Mouse (Mus musculus) kidney, postnatal 0 days (tissue): ENCODE results near the gene Terf2. TPM values are rescaled to one million over a fixed set of nuclear protein-coding genes. Genes with fewer than 3 reads are reported as not detected.
"Not testable (repeated sequence)": the region's sequence is repeated elsewhere in the genome, so short reads cannot be mapped to it uniquely, and the experiment has no call there.

ENCODE experiments used
- ATAC-seq: fragments of 200-750 bp; cut with Nextera tagmentation; replicated peaks from 2 replicates; pipeline ENCODE4 v1.8.0; 2017; ENCODE audit warnings: low read depth, moderate number of reproducible peaks, moderate TSS enrichment, moderate library complexity; ENCODE audit not compliant: low FRiP score
- DNase-seq: peaks from one replicate; pipeline ENCODE4 v3.0.0-alpha.2; 2016; ENCODE audit warnings: low spot score
- H3K27ac ChIP-seq: fragments of 300-500 bp; sonication (generic); 2 replicates; pipeline ENCODE4 v1.5.1; 2014; ENCODE audit warnings: mild to moderate bottlenecking
- H3K27me3 ChIP-seq: fragments of 300-500 bp; sonication (generic); 2 replicates; pipeline ENCODE4 v1.6.1; 2014; ENCODE audit warnings: low read length, mixed read lengths; ENCODE audit not compliant: insufficient read depth
- H3K36me3 ChIP-seq: fragments of 300-500 bp; sonication (generic); 2 replicates; pipeline ENCODE4 v1.6.1; 2014; ENCODE audit warnings: low read length, mixed read lengths; ENCODE audit not compliant: insufficient read depth
- H3K4me1 ChIP-seq: fragments of 300-500 bp; sonication (generic); replicated peaks from 2 replicates; pipeline ENCODE4 v1.6.1; 2014; ENCODE audit warnings: antibody characterized with exemption, low read length, mixed read lengths; ENCODE audit not compliant: insufficient read depth
- H3K4me2 ChIP-seq: fragments of 300-500 bp; sonication (generic); 2 replicates; pipeline ENCODE4 v1.6.1; 2014; ENCODE audit warnings: mild to moderate bottlenecking, low read length, moderate library complexity, mixed read lengths
- H3K4me3 ChIP-seq: fragments of 300-500 bp; sonication (generic); replicated peaks from 2 replicates; pipeline ENCODE4 v1.5.1; 2014; ENCODE audit warnings: low read depth, low read length
- H3K9ac ChIP-seq: fragments of 300-500 bp; sonication (generic); 2 replicates; pipeline ENCODE4 v1.6.1; 2014; ENCODE audit warnings: low read depth, low read length
- H3K9me3 ChIP-seq: fragments of 300-500 bp; sonication (generic); replicated peaks from 2 replicates; pipeline ENCODE4 v1.6.1; 2016; ENCODE audit warnings: low read length, inconsistent platforms, mixed read lengths
- CTCF ChIP-seq: IDR thresholded peaks from 2 replicates; pipeline ENCODE4 v1.5.1; 2016; ENCODE audit warnings: antibody characterized with exemption, low read depth, mild to moderate bottlenecking, moderate library complexity
- WGBS: fragments of 180-500 bp; shearing (Covaris S2); extraction: QIAGEN DNeasy Blood & Tissue Kit; methylation state at CpG from one replicate; pipeline ENCODE4 v1.1.7; 2014; 5-methylcytosine and 5-hydroxymethylcytosine counted together
- polyA plus RNA-seq: library from polyadenylated mRNA; unstranded; fragments of >200 nt; fragmentation: Nextera tagmentation; extraction: Ambion mirVana; gene quantifications from 2 replicates; pipeline ENCODE4 v1.2.1, GENCODE M21; 2015

Terf2 gene
- polyA plus RNA-seq, 1 experiment from 2014 or later = 17.4 TPM

DNA sequence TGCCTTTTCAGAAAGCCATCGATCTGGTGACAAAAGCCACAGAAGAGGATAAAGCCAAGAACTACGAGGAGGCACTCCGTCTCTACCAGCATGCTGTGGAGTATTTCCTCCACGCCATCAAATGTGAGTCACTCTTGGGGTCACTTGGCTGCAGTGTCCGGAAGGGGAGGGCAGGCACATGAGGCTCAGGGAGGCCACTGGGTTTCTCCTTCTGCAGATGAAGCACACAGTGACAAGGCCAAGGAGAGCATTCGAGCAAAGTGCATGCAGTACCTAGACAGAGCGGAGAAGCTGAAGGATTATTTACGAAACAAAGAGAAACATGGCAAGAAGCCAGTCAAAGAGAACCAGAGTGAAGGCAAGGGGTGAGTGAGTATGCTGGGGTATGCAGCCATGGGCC lies 59.7 kb downstream of the Terf2 start:
- Histone ChIP-seq H3K9ac (no peak overlapping the region), H3K9me3 (no peaks in the 10 kb centered on the region), H3K4me3 (no peak overlapping the region), H3K4me1 (peaks cover 11% of the 10 kb centered on the region), H3K36me3 (peaks cover 23% of the 10 kb centered on the region), H3K4me2 (no peak overlapping the region), H3K27me3 (no peaks in the 10 kb centered on the region), H3K27ac (no peak overlapping the region)
- no peak for ATAC-seq
- no peak for TF ChIP-seq CTCF
- WGBS = 79% methylated on average over 8 of the region's 8 CpGs
- DNase-seq = no peak

GRCm38 (mm10) chr8:107035641-107036040 lies 60.7 kb downstream of the Terf2 start:
- H3K4me1 ChIP-seq = peaks cover 11% of the 10 kb centered on the region
- H3K27ac ChIP-seq = no peak overlapping the region
- H3K4me3 ChIP-seq = no peak overlapping the region
- TF ChIP-seq CTCF = no peak
- ATAC-seq (no peak), DNase-seq (no peak)
- H3K27me3 ChIP-seq = no peaks in the 10 kb centered on the region
- WGBS = 89% methylated on average over 3 of the region's 3 CpGs
- H3K36me3 ChIP-seq = peaks cover 22% of the 10 kb centered on the region
- H3K9ac ChIP-seq = no peak overlapping the region
- no peaks in the 10 kb centered on the region for H3K9me3 ChIP-seq
- no peak overlapping the region for H3K4me2 ChIP-seq

DNA sequence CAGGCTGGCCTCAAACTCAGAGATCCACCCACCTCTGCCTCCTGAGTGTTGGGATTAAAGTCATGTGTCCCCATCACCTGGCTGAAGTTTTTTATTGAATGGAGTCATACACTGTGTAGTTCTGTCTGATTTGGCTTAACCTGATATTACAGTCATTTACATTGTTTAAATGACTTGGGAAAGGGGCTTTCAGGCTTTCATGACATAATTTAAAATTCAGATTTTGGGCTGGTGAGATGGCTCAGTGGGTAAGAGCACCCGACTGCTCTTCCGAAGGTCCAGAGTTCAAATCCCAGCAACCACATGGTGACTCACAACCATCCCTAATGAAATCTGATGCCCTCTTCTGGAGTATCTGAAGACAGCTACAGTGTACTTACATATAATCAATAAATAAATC lies 62.7 kb downstream of the Terf2 start:
- H3K4me2 ChIP-seq, H3K36me3 ChIP-seq, H3K4me3 ChIP-seq, H3K9me3 ChIP-seq, DNase-seq, H3K9ac ChIP-seq, H3K27me3 ChIP-seq, ATAC-seq, H3K27ac ChIP-seq: not testable (repeated sequence)
- whole genome bisulfite sequencing = 89% methylated on average over 2 of the region's 2 CpGs
- peaks cover 11% of the 10 kb centered on the region for H3K4me1 ChIP-seq

GRCm38 (mm10) chr8:107031577-107032090 lies 64.7 kb downstream of the Terf2 start:
- Histone ChIP-seq H3K4me1 (peaks cover 11% of the 10 kb centered on the region), H3K36me3 (no peaks in the 10 kb centered on the region), H3K9me3 (no peaks in the 10 kb centered on the region), H3K9ac (peak overlapping the region; percentile 92), H3K27ac (peak overlapping the region; percentile 84), H3K4me3 (peak overlapping the region; percentile 95), H3K4me2 (peak overlapping the region; percentile 82), H3K27me3 (no peaks in the 10 kb centered on the region)
- DNase-seq = no peak
- 1% methylated on average over 36 of the region's 40 CpGs for WGBS
- TF ChIP-seq CTCF = no peak
- no peak; the same call in 1 of the 2 replicates for ATAC-seq

DNA sequence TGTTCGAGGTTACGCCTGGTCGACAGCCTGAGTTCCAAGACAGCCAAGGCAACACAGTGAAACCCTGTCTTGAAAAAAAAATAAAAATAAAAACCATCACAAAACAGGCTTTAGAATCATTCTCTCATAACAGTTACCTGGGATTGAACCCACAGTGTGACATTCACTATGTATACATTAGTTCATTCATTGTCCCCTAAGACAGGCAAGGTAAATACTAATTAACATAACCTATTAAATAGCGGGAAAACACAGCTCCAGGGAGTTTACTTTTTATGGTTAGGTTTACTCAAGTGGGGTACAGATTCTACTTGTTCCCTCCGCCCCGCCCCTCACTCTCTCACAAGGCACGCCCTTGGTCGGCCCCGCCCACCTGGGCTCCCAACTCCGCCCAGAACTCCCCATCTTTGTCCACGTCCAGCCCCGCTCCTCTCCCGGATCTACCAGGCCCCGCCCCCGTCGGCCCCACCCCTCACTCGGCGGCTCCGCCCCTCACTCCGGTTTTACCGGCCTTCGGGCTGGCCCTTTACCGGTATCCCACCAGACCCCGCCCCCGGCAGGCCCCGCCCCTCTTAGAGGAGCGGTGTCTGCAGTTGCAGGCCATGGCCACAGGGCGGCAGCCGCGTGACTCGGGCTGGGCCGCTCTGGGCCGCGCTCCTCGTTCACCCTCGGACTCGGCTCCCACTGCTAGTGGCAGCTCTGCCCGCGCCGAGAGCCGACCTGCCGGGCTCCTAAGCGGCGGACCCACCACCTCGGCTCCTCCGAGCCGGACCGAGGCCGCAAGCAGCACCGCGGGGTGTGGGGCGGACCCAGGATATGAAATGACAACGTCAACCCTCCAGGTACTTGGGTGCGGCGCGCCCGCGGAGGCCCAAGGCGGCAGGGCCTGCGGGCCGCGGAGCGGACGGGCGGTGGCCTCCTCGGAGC lies 65.4 kb downstream of the Terf2 start, which contains the start of gene Vps4a:
Vps4a (plus strand) TSS at position 573 of the 927 bp plus-strand sequence.
- peak within 1 kb of the TSS; percentile 84 for H3K27ac ChIP-seq
- ATAC-seq (peak; percentile 94), DNase-seq (peak; percentile 95)
- H3K4me3 ChIP-seq = peak within 1 kb of the TSS; percentile 95
- H3K9ac ChIP-seq = peak within 1 kb of the TSS; percentile 92
- peaks cover 11% of the 10 kb centered on the region for H3K4me1 ChIP-seq
- 4% methylated on average over 64 of the region's 66 CpGs for WGBS
- H3K9me3 ChIP-seq = no peaks in the 10 kb centered on the region
- TF ChIP-seq CTCF = peak; percentile 86
- no peaks in the 10 kb centered on the region for H3K27me3 ChIP-seq
- H3K4me2 ChIP-seq = peak within 1 kb of the TSS; percentile 82
- no peaks in the 10 kb centered on the region for H3K36me3 ChIP-seq

DNA sequence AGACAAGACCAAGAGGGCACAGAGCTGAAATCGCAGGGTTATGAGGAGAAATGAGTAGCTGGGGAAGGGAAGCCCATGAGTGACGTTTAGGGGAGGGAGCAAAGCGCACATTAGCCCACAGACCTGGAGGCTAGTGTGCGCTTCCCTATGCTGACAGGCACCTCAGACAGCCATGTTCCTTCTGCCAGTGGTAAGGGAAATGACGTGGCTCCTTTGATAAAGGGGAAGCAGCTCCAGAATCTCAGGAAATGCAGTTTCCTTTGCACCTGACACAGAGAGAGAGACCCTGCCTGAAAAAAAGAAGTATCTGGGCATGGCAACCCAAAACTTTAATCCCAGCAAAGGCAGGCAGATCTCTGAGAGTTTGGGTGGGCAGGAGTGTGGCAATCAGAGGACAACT lies 66.3 kb downstream of the Terf2 start:
- ATAC-seq (no peak), DNase-seq (no peak)
- TF ChIP-seq CTCF = no peak
- H3K9ac ChIP-seq = no peak overlapping the region
- no peak overlapping the region for H3K4me2 ChIP-seq
- H3K27me3 ChIP-seq = no peaks in the 10 kb centered on the region
- H3K9me3 ChIP-seq = no peaks in the 10 kb centered on the region
- H3K27ac ChIP-seq = 0 out of 2 replicates have a peak overlapping the region, but pooled peaks have one; percentile 50
- WGBS = 65% methylated on average over 5 of the region's 5 CpGs
- peaks cover 11% of the 10 kb centered on the region for H3K4me1 ChIP-seq
- no peak overlapping the region for H3K4me3 ChIP-seq
- no peaks in the 10 kb centered on the region for H3K36me3 ChIP-seq
